Mouse (Mus musculus): ENCODE results near the gene Kctd19.

DNA sequence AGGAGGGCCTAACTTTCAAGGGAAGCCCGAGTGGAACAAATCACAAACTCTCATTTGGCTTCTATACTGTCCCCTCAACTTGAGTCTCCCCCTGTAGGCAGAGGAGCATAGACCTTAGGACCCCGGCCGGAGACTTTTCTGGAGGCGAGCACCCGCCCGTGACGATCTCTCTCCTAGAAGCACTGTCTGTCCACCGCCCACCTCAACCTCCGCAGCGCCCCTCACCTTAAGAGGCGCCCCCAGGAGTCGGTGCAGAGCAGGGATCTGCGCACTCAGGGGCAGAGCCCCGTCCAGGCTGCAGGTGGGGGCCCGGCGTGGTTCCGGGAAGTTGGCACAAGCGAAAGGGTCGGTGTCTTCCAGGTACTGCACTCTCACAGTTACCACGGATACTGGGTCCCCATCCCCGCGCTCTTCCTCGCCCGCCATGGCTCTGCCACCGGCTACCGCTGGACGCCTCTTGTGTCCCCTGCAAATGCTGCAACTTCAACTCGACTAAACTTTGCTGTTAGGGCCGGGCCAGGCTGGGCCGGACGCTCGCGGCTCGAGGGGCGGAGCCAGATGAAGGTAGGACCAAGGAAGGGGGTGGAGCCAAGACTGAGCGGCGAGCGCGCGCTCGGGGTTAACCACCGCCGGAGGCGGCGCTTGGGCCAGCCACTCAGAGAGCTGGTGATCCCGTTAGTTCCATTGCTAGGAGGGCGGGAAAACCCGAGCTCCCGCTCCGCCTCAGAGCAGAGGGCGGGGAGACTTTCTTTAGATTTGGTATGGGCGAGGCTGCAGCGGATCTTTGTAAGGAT is 65.7 kb downstream of the Kctd19 start, which contains the start of gene Fhod1:
- TF ChIP-seq TAL1 (IDR thresholded peaks at IDR 0.05; ENCODE audit: low read length) (no peak), GATA1 (IDR thresholded peaks at IDR 0.05; ENCODE audit: low read length) (no peak)

Data from erythroblast, embryonic 14.5 days (primary cell).